Mouse (Mus musculus) MEL (cell line): ENCODE results near the gene Rai2. TPM values are rescaled to one million over a fixed set of nuclear protein-coding genes. Genes with fewer than 3 reads are reported as not detected.

Experiments
- DNase-seq: peaks from one replicate; pipeline ENCODE4 v3.0.0; 2011; ENCODE audit warnings: low read depth, low spot score
- H3K27ac ChIP-seq: 2 replicates; pipeline ENCODE4 v1.5.1; 2012; ENCODE audit warnings: low read depth, mild to moderate bottlenecking, control low read depth, low read length, moderate library complexity; ENCODE audit not compliant: control insufficient read depth
- H3K27me3 ChIP-seq, 2 experiments: fragments of 150-350 bp in 1 of 2; sonication (generic) in 1 of 2; 2 replicates each; pipeline ENCODE4 v1.6.1; 2012; ENCODE audit warnings: low read length in 2 of 2, mild to moderate bottlenecking in 2 of 2, improper control_type of control experiment in 1 of 2, moderate library complexity in 1 of 2; ENCODE audit not compliant: insufficient read depth in 2 of 2, control insufficient read depth in 1 of 2
- H3K36me3 ChIP-seq, 2 experiments: 2 replicates each; pipeline ENCODE4 v1.6.1; 2012 to 2014; ENCODE audit warnings: low read length in 2 of 2, improper control_type of control experiment in 1 of 2, inconsistent platforms in 1 of 2, mild to moderate bottlenecking in 1 of 2; ENCODE audit not compliant: insufficient read depth in 2 of 2, control insufficient read depth in 1 of 2
- H3K4me1 ChIP-seq, 2 experiments: fragments of 150-350 bp in 1 of 2; sonication (generic) in 1 of 2; 2 replicates each; pipeline ENCODE4 v1.6.1; 2012; ENCODE audit warnings: low read length in 2 of 2, improper control_type of control experiment in 1 of 2, mild to moderate bottlenecking in 1 of 2; ENCODE audit not compliant: insufficient read depth in 2 of 2, control insufficient read depth in 1 of 2
- H3K4me3 ChIP-seq, 2 experiments: fragments of 150-350 bp in 1 of 2; sonication (generic) in 1 of 2; 2 replicates each; pipeline ENCODE4 v1.5.1; 2012; ENCODE audit warnings: low read depth in 2 of 2, low read length in 2 of 2, mild to moderate bottlenecking in 2 of 2, moderate library complexity in 2 of 2, control low read depth in 1 of 2, improper control_type of control experiment in 1 of 2; ENCODE audit not compliant: control insufficient read depth in 1 of 2, insufficient read depth in 1 of 2
- H3K79me2 ChIP-seq: 2 replicates; pipeline ENCODE4 v1.6.1; 2012; ENCODE audit warnings: mild to moderate bottlenecking, low read length, moderate library complexity; ENCODE audit not compliant: control insufficient read depth, poor library complexity, insufficient read depth
- H3K9ac ChIP-seq: 2 replicates; pipeline ENCODE4 v1.6.1; 2012; ENCODE audit warnings: low read depth, mild to moderate bottlenecking, control low read depth, low read length, moderate library complexity; ENCODE audit not compliant: control insufficient read depth, poor library complexity, severe bottlenecking
- H3K9me3 ChIP-seq: fragments of 150-350 bp; sonication (generic); replicated peaks from 2 replicates; pipeline ENCODE4 v1.6.1; 2012; ENCODE audit warnings: mild to moderate bottlenecking, low read length, improper control_type of control experiment, moderate library complexity; ENCODE audit not compliant: insufficient read depth
- CHD1 ChIP-seq: IDR thresholded peaks from 2 replicates; pipeline ENCODE4 v1.6.1; 2012; ENCODE audit warnings: low read depth, mild to moderate bottlenecking, inconsistent platforms, low read length, improper control_type of control experiment
- E2F4 ChIP-seq: IDR thresholded peaks from 2 replicates; pipeline ENCODE4 v1.6.1; 2011; ENCODE audit warnings: low read depth, low read length, improper control_type of control experiment, borderline replicate concordance
- EP300 ChIP-seq, 2 experiments: IDR thresholded peaks; 2 replicates each; pipeline ENCODE4 v1.6.1; 2011; ENCODE audit warnings: improper control_type of control experiment in 2 of 2, low read length in 2 of 2, low read depth in 1 of 2, mild to moderate bottlenecking in 1 of 2
- GABPA ChIP-seq: IDR thresholded peaks from 2 replicates; pipeline ENCODE4 v1.6.1; 2012; ENCODE audit warnings: low read depth, mild to moderate bottlenecking, inconsistent platforms, low read length, improper control_type of control experiment, moderate library complexity
- GATA1 ChIP-seq: IDR thresholded peaks from 2 replicates; pipeline ENCODE4 v1.6.1; 2011; ENCODE audit warnings: low read depth, low read length, improper control_type of control experiment
- HCFC1 ChIP-seq: IDR thresholded peaks from 2 replicates; pipeline ENCODE4 v1.6.1; 2012; ENCODE audit warnings: low read depth, mild to moderate bottlenecking, inconsistent platforms, low read length, improper control_type of control experiment, moderate library complexity
- MAFK ChIP-seq: IDR thresholded peaks from 2 replicates; pipeline ENCODE4 v1.6.1; 2011; ENCODE audit warnings: low read depth, mild to moderate bottlenecking, low read length, improper control_type of control experiment, borderline replicate concordance
- MAZ ChIP-seq: IDR thresholded peaks from 2 replicates; pipeline ENCODE4 v1.6.1; 2012; ENCODE audit warnings: low read depth, mild to moderate bottlenecking, inconsistent platforms, low read length, improper control_type of control experiment
- MEF2A ChIP-seq: IDR thresholded peaks from 2 replicates; pipeline ENCODE4 v1.6.1; 2014; ENCODE audit warnings: low read depth, mild to moderate bottlenecking, inconsistent platforms, low read length, improper control_type of control experiment; ENCODE audit not compliant: poor library complexity, insufficient replicate concordance, severe bottlenecking; ENCODE audit errors: extremely low read depth
- MXI1 ChIP-seq: IDR thresholded peaks from 2 replicates; pipeline ENCODE4 v1.6.1; 2011; ENCODE audit warnings: mild to moderate bottlenecking, low read depth, low read length, improper control_type of control experiment
- MYC ChIP-seq: IDR thresholded peaks from 2 replicates; pipeline ENCODE4 v1.6.1; 2011; ENCODE audit warnings: low read depth, mild to moderate bottlenecking, low read length, improper control_type of control experiment, moderate library complexity
- NELFE ChIP-seq: IDR thresholded peaks from 2 replicates; pipeline ENCODE4 v1.6.1; 2011; ENCODE audit warnings: low read depth, low read length, improper control_type of control experiment
- NRF1 ChIP-seq: IDR thresholded peaks from 2 replicates; pipeline ENCODE4 v1.6.1; 2014; ENCODE audit warnings: low read depth, mild to moderate bottlenecking, inconsistent platforms, low read length, improper control_type of control experiment, moderate library complexity; ENCODE audit not compliant: poor library complexity, insufficient read depth, severe bottlenecking
- POLR2AphosphoS2 ChIP-seq: IDR thresholded peaks from 2 replicates; pipeline ENCODE4 v1.6.1; 2011; ENCODE audit warnings: low read length, improper control_type of control experiment
- POLR2AphosphoS5 ChIP-seq: IDR thresholded peaks from 2 replicates; pipeline ENCODE4 v1.6.1; 2012; ENCODE audit warnings: low read depth, borderline replicate concordance, mild to moderate bottlenecking, inconsistent platforms, low read length, moderate library complexity, mixed read lengths
- RAD21 ChIP-seq: IDR thresholded peaks from 2 replicates; pipeline ENCODE4 v1.6.1; 2011; ENCODE audit warnings: mild to moderate bottlenecking, low read depth, low read length, improper control_type of control experiment
- RCOR1 ChIP-seq: IDR thresholded peaks from 2 replicates; pipeline ENCODE4 v1.6.1; 2012; ENCODE audit warnings: low read depth, mild to moderate bottlenecking, inconsistent platforms, low read length, improper control_type of control experiment
- SMC3 ChIP-seq: IDR thresholded peaks from 2 replicates; pipeline ENCODE4 v1.6.1; 2011; ENCODE audit warnings: low read depth, low read length, improper control_type of control experiment
- TAL1 ChIP-seq: IDR thresholded peaks from 2 replicates; pipeline ENCODE4 v1.6.1; 2012; ENCODE audit warnings: mild to moderate bottlenecking, inconsistent platforms, low read length, moderate library complexity, mixed read lengths
- TCF12 ChIP-seq: IDR thresholded peaks from 2 replicates; pipeline ENCODE4 v1.6.1; 2014; ENCODE audit warnings: low read depth, mild to moderate bottlenecking, inconsistent platforms, low read length, improper control_type of control experiment, moderate library complexity
- UBTF ChIP-seq: IDR thresholded peaks from 2 replicates; pipeline ENCODE4 v1.6.1; 2012; ENCODE audit warnings: low read depth, mild to moderate bottlenecking, inconsistent platforms, low read length, improper control_type of control experiment, moderate library complexity, borderline replicate concordance; ENCODE audit not compliant: insufficient read depth
- USF2 ChIP-seq, 2 experiments: IDR thresholded peaks; 2 replicates each; pipeline ENCODE4 v1.6.1; 2011 to 2012; ENCODE audit warnings: improper control_type of control experiment in 2 of 2, low read length in 2 of 2, borderline replicate concordance in 1 of 2, inconsistent platforms in 1 of 2, low read depth in 1 of 2, mild to moderate bottlenecking in 1 of 2; ENCODE audit not compliant: insufficient read depth in 1 of 2
- polyA plus RNA-seq, 2 experiments: library from polyadenylated mRNA; stranded (reverse) in 1 of 2; unstranded in 1 of 2; fragments of >175 nt in 1 of 2; fragments of >200 nt in 1 of 2; gene quantifications; 2 replicates each; pipeline versions ENCODE4 v1.2.1 to v1.2.4; 2012; ENCODE audit warnings: low replicate concordance in 2 of 2, low read depth in 1 of 2; ENCODE audit not compliant: insufficient read length in 2 of 2, insufficient read depth in 1 of 2, missing spikeins in 1 of 2
- total RNA-seq: library from RNA; depleted of rRNA; stranded (reverse); fragments of 300-350 nt; gene quantifications from 2 replicates; pipeline ENCODE4 v1.2.3, GENCODE M21; 2012

The Rai2 gene
- total and polyA plus RNA-seq, 3 experiments: not detected

DNA sequence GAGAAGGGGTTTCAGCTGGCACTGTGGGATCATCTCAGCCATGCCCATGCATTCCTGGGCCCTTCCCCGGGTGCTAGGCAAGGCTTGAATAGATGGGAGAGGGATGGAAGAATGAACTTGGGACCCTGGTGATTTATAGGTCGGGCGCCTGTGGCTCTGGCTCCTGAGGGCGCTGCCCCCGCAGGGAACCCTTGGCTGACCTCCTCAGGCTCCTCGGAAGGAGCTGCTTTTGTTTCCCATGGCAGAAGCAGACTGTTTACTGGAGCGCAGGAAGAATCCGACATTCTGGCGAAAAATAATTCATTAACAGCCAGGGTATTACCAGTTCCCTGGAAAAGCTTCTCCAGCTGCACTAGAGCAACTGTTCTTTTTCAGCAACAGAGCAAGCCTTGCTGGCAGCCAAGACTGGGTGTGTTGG lies 6.5 kb downstream of the Rai2 start:
- H3K4me1 ChIP-seq: no peaks in the 10 kb centered on the region
- no peak overlapping the region for H3K9ac ChIP-seq
- no peaks in the 10 kb centered on the region for H3K79me2 ChIP-seq
- H3K9me3 ChIP-seq: no peaks in the 10 kb centered on the region
- no peak for DNase-seq
- no peaks in the 10 kb centered on the region for H3K36me3 ChIP-seq
- no peak overlapping the region for H3K27ac ChIP-seq
- no peaks in the 10 kb centered on the region for H3K27me3 ChIP-seq
- H3K4me3 ChIP-seq: no peak overlapping the region
- no peak for TF ChIP-seq RCOR1
- no peak for TF ChIP-seq TAL1
- no peak for TF ChIP-seq CHD1
- TF ChIP-seq MAFK: no peak
- TF ChIP-seq GATA1: no peak
- TF ChIP-seq NRF1: no peak
- TF ChIP-seq MXI1: no peak
- TF ChIP-seq E2F4: no peak
- no peak for TF ChIP-seq POLR2AphosphoS2
- TF ChIP-seq MAZ: no peak
- no peak for TF ChIP-seq HCFC1
- TF ChIP-seq UBTF: no peak
- TF ChIP-seq GABPA: no peak
- TF ChIP-seq EP300 (IDR thresholded peaks at IDR 0.05; ENCODE audit: low read depth in 1 of 2, low read length in 2 of 2): no peak
- no peak for TF ChIP-seq USF2 (IDR thresholded peaks at IDR 0.05; ENCODE audit: borderline replicate concordance in 1 of 2, insufficient read depth in 1 of 2, low read depth in 1 of 2, low read length in 2 of 2)
- TF ChIP-seq TCF12: no peak
- no peak for TF ChIP-seq NELFE
- no peak for TF ChIP-seq POLR2AphosphoS5
- TF ChIP-seq RAD21: no peak
- TF ChIP-seq SMC3: no peak

- Histone ChIP-seq H3K9ac (no peak overlapping the region), H3K4me1 (no peaks in the 10 kb centered on the region), H3K27me3 (no peaks in the 10 kb centered on the region), H3K36me3 (no peaks in the 10 kb centered on the region), H3K9me3 (no peaks in the 10 kb centered on the region), H3K27ac (no peak overlapping the region), H3K4me3 (no peak overlapping the region), H3K79me2 (no peaks in the 10 kb centered on the region)
- TF ChIP-seq MEF2A: no peak
- no peak for TF ChIP-seq MYC
- DNase-seq: no peak
These were observed 9.4 kb downstream of the Rai2 start for GRCm38 (mm10) chrX:161726257-161726656.
